Mouse (Mus musculus) heart, embryonic 14.5 days (tissue): ENCODE data around the gene Rab11b. TPM values are rescaled to one million over a fixed set of nuclear protein-coding genes. Genes with fewer than 3 reads are reported as not detected.

ENCODE experiments used
- ATAC-seq: fragments of 200-750 bp; cut with Nextera tagmentation; 2 replicates; pipeline ENCODE4 v1.8.0; 2017; ENCODE audit warnings: low read depth, moderate TSS enrichment; ENCODE audit not compliant: insufficient number of reproducible peaks, insufficient read depth, low FRiP score
- H3K27ac ChIP-seq, 2 experiments: fragments of 200-500 bp in 1 of 2; fragments of 300-500 bp in 1 of 2; sonication (generic) in 1 of 2; replicated peaks in 1 of 2; 2 replicates each; pipeline ENCODE4 v1.5.1; 2012 to 2014; ENCODE audit warnings: low read depth in 2 of 2, low read length in 2 of 2, control low read depth in 1 of 2, mild to moderate bottlenecking in 1 of 2, mixed read lengths in 1 of 2; ENCODE audit not compliant: control insufficient read depth in 1 of 2, insufficient read depth in 1 of 2
- H3K27me3 ChIP-seq: fragments of 300-500 bp; sonication (generic); 2 replicates; pipeline ENCODE4 v1.6.1; 2014; ENCODE audit warnings: mild to moderate bottlenecking, low read length, control low read depth; ENCODE audit not compliant: control insufficient read depth, insufficient read depth
- H3K36me3 ChIP-seq: fragments of 300-500 bp; sonication (generic); 2 replicates; pipeline ENCODE4 v1.6.1; 2014; ENCODE audit warnings: mild to moderate bottlenecking, control low read depth, low read length, mixed read lengths; ENCODE audit not compliant: control insufficient read depth, insufficient read depth
- H3K4me1 ChIP-seq, 2 experiments: fragments of 200-500 bp in 1 of 2; fragments of 300-500 bp in 1 of 2; sonication (generic) in 1 of 2; 2 replicates each; pipeline ENCODE4 v1.6.1; 2012 to 2014; ENCODE audit warnings: low read length in 2 of 2, control low read depth in 1 of 2, mixed read lengths in 1 of 2; ENCODE audit not compliant: control insufficient read depth in 2 of 2, insufficient read depth in 2 of 2
- H3K4me2 ChIP-seq: fragments of 300-500 bp; sonication (generic); 2 replicates; pipeline ENCODE4 v1.6.1; 2014; ENCODE audit warnings: mild to moderate bottlenecking, low read length
- H3K4me3 ChIP-seq, 2 experiments: fragments of 200-500 bp in 1 of 2; fragments of 300-500 bp in 1 of 2; sonication (generic) in 1 of 2; 2 replicates each; pipeline ENCODE4 v1.5.1; 2012 to 2014; ENCODE audit warnings: low read length in 2 of 2, mild to moderate bottlenecking in 2 of 2, control low read depth in 1 of 2, low read depth in 1 of 2, moderate library complexity in 1 of 2; ENCODE audit not compliant: control insufficient read depth in 1 of 2, insufficient read depth in 1 of 2
- H3K9ac ChIP-seq: fragments of 300-500 bp; sonication (generic); 2 replicates; pipeline ENCODE4 v1.6.1; 2014; ENCODE audit warnings: mild to moderate bottlenecking, low read length
- H3K9me3 ChIP-seq: fragments of 300-500 bp; sonication (generic); 2 replicates; pipeline ENCODE4 v1.6.1; 2016; ENCODE audit warnings: low read length, control low read depth; ENCODE audit not compliant: control insufficient read depth
- WGBS: fragments of 180-500 bp; shearing (Covaris S2); extraction: QIAGEN DNeasy Blood & Tissue Kit; methylation state at CpG from one replicate; pipeline ENCODE4 v1.1.7; 2014; 5-methylcytosine and 5-hydroxymethylcytosine counted together
- polyA plus RNA-seq: library from polyadenylated mRNA; unstranded; fragments of >200 nt; fragmentation: Nextera tagmentation; extraction: Ambion mirVana; gene quantifications from 2 replicates; pipeline ENCODE4 v1.2.1, GENCODE M21; 2014

Gene Rab11b
- polyA plus RNA-seq, 1 experiment from 2014 or later: 300 TPM

GRCm38 (mm10) chr17:33717246-33717645 is 43.1 kb downstream of the Rab11b start:
- 100% methylated on average over 1 of the region's 1 CpGs for WGBS
- Histone ChIP-seq H3K36me3 (no peaks in the 10 kb centered on the region), H3K4me3 (no peak overlapping the region), H3K4me2 (no peak overlapping the region), H3K27ac (no peak overlapping the region), H3K4me1 (peaks cover 2 to 10% of the 10 kb centered on the region in 2 experiments; a peak in 3 of 4 replicates), H3K9me3 (no peaks in the 10 kb centered on the region), H3K27me3 (no peaks in the 10 kb centered on the region), H3K9ac (no peak overlapping the region)
- no peak for ATAC-seq

DNA sequence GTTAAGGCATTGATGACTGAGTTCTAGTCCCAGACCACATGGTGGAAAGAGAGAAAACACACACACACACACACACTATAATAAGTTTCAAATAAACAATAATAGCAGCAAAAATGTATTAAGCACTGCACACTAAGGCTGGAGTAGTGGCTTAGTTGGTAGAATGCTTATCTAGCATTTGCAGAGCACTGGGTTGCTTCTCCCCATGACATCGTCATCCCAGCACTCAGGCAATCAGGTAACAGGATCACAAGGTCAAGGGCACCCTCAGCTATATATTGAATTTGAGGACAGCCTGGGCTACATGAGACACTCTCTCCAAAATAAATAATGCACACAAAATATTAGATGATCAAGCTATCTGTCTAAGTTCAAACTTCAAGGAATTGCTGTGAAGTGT is 45.6 kb downstream of the Rab11b start:
- H3K27me3 ChIP-seq: no peaks in the 10 kb centered on the region
- no peak overlapping the region for H3K27ac ChIP-seq
- no peaks in the 10 kb centered on the region for H3K36me3 ChIP-seq
- 57% methylated on average over 1 of the region's 1 CpGs for WGBS
- no peak for ATAC-seq
- H3K9ac ChIP-seq: no peak overlapping the region
- H3K9me3 ChIP-seq: no peaks in the 10 kb centered on the region
- no peak overlapping the region for H3K4me3 ChIP-seq
- no peak overlapping the region for H3K4me2 ChIP-seq
- peaks cover 2 to 10% of the 10 kb centered on the region in 2 experiments; a peak in 3 of 4 replicates for H3K4me1 ChIP-seq

GRCm38 (mm10) chr17:33713271-33713670 is 47.1 kb downstream of the Rab11b start:
- Histone ChIP-seq H3K9ac (no peak overlapping the region), H3K4me3 (no peak overlapping the region), H3K4me1 (peaks cover 2 to 10% of the 10 kb centered on the region in 2 experiments; a peak in 3 of 4 replicates), H3K27me3 (no peaks in the 10 kb centered on the region), H3K27ac (no peak overlapping the region), H3K4me2 (no peak overlapping the region), H3K9me3 (no peaks in the 10 kb centered on the region), H3K36me3 (peaks cover 11% of the 10 kb centered on the region)
- whole genome bisulfite sequencing: 35% methylated on average over 5 of the region's 5 CpGs
- ATAC-seq: no peak; the same call in 1 of the 2 replicates

GRCm38 (mm10) chr17:33709834-33710233 is 50.5 kb downstream of the Rab11b start:
- 78% methylated on average over 3 of the region's 3 CpGs for WGBS
- Histone ChIP-seq H3K9me3 (no peaks in the 10 kb centered on the region), H3K9ac (no peak overlapping the region), H3K27ac (no peak overlapping the region), H3K36me3 (peaks cover 36% of the 10 kb centered on the region), H3K4me3 (no peak overlapping the region), H3K27me3 (no peaks in the 10 kb centered on the region), H3K4me2 (no peak overlapping the region), H3K4me1 (peaks cover 2 to 5% of the 10 kb centered on the region in 2 experiments; a peak in 2 of 4 replicates)
- no peak for ATAC-seq

DNA sequence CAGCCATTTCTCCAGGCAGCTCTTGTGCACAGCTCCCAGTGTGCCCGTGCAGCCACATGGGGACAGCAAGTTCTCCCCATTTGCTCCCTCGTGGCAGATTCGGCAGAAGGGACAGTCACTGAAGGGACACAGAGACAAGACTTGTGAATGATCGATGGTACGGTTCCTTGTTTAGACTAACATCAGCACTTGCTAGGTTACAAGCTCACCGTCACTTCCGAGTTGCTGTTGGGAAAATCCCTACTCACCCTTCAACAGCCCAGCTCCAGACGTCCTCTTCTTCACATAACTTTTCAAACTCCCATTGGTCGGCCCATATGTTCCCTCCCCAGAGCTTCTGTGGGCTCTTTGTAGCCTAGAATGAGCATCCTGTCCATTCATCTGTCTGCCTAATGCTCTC is 57.2 kb downstream of the Rab11b start:
- no peak overlapping the region for H3K27ac ChIP-seq
- no peak overlapping the region for H3K4me2 ChIP-seq
- H3K27me3 ChIP-seq: no peaks in the 10 kb centered on the region
- no peak overlapping the region for H3K9ac ChIP-seq
- H3K9me3 ChIP-seq: no peaks in the 10 kb centered on the region
- H3K4me1 ChIP-seq: no peaks in the 10 kb centered on the region
- ATAC-seq: no peak
- H3K36me3 ChIP-seq: peaks cover 56% of the 10 kb centered on the region
- no peak overlapping the region for H3K4me3 ChIP-seq
- WGBS: 86% methylated on average over 9 of the region's 9 CpGs

DNA sequence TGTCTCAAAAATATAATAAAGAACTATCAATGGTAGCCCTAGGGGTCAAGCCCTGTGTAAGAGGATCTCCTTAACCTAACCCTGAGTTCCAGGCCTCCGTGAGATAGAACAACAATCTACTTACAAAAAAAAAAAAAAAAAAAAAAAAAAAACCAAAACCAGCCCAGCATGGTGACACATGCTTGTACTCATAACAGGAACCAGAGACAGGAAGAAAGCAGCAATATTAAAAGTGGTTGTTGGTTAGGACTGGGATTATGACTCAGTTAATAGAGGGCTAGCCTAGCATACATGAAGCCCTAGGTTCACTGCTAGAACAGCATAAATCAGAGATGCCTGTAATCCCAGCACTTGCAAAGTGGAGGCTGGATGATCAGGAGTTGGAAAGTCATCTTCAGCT is 58.2 kb downstream of the Rab11b start:
- no peak for ATAC-seq
- Histone ChIP-seq H3K4me1 (no peaks in the 10 kb centered on the region), H3K27me3 (no peaks in the 10 kb centered on the region), H3K9me3 (no peaks in the 10 kb centered on the region), H3K4me3 (no peak overlapping the region), H3K36me3 (peaks cover 58% of the 10 kb centered on the region; the same call in 1 of the 2 replicates), H3K9ac (no peak overlapping the region), H3K4me2 (no peak overlapping the region), H3K27ac (no peak overlapping the region)
- WGBS: 71% methylated on average over 1 of the region's 1 CpGs

- Histone ChIP-seq H3K4me3 (no peak overlapping the region), H3K27ac (no peak overlapping the region), H3K9ac (no peak overlapping the region), H3K9me3 (no peaks in the 10 kb centered on the region), H3K4me2 (no peak overlapping the region), H3K27me3 (no peaks in the 10 kb centered on the region), H3K36me3 (peaks cover 65% of the 10 kb centered on the region), H3K4me1 (no peaks in the 10 kb centered on the region)
- ATAC-seq: no peak
- 81% methylated on average over 1 of the region's 1 CpGs for WGBS
These were observed 64.9 kb downstream of the Rab11b start for GRCm38 (mm10) chr17:33695471-33695870.
